Mouse (Mus musculus) forebrain, embryonic 10.5 days (tissue): ENCODE measurements around the gene Lztr1. TPM values are rescaled to one million over a fixed set of nuclear protein-coding genes. Genes with fewer than 3 reads are reported as not detected.
A peak's percentile ranks its signal among the peaks of the same experiment; 100 is the strongest.
"Not testable (repeated sequence)": the region's sequence is repeated elsewhere in the genome, so short reads cannot be mapped to it uniquely, and the experiment has no call there.

Source experiments
- DNase-seq: peaks from one replicate; pipeline ENCODE4 v3.0.0-alpha.2; 2017; ENCODE audit warnings: low spot score; ENCODE audit errors: extremely low spot score
- H3K27ac ChIP-seq: fragments of 300-500 bp; sonication (generic); 2 replicates; pipeline ENCODE4 v1.5.1; 2016; ENCODE audit warnings: mild to moderate bottlenecking
- H3K27me3 ChIP-seq: fragments of 300-500 bp; sonication (generic); 2 replicates; pipeline ENCODE4 v1.6.1; 2016; ENCODE audit warnings: mild to moderate bottlenecking; ENCODE audit not compliant: poor library complexity, severe bottlenecking
- H3K36me3 ChIP-seq: fragments of 300-500 bp; sonication (generic); replicated peaks from 2 replicates; pipeline ENCODE4 v1.6.1; 2016; ENCODE audit warnings: mild to moderate bottlenecking, moderate library complexity
- H3K4me1 ChIP-seq: fragments of 300-500 bp; sonication (generic); 2 replicates; pipeline ENCODE4 v1.6.1; 2016
- H3K4me3 ChIP-seq: fragments of 300-500 bp; sonication (generic); 2 replicates; pipeline ENCODE4 v1.5.1; 2016; ENCODE audit warnings: mild to moderate bottlenecking, moderate library complexity
- H3K9me3 ChIP-seq: fragments of 300-500 bp; sonication (generic); 2 replicates; pipeline ENCODE4 v1.6.1; 2016; ENCODE audit warnings: mild to moderate bottlenecking, moderate library complexity
- WGBS: fragments of 180-500 bp; shearing (Covaris S2); methylation state at CpG from one replicate; pipeline ENCODE4 v1.1.7; 2016; 5-methylcytosine and 5-hydroxymethylcytosine counted together
- polyA plus RNA-seq: library from polyadenylated mRNA; unstranded; fragments of >200 nt; fragmentation: Nextera tagmentation; extraction: Ambion mirVana; gene quantifications from 2 replicates; pipeline ENCODE4 v1.2.1, GENCODE M21; 2016

Lztr1 gene
- polyA plus RNA-seq, 1 experiment from 2014 or later = 92.3 TPM

- Histone ChIP-seq H3K9me3 (no peaks in the 10 kb centered on the region), H3K4me1 (no peaks in the 10 kb centered on the region), H3K27ac (no peak overlapping the region), H3K27me3 (no peaks in the 10 kb centered on the region), H3K4me3 (no peak overlapping the region), H3K36me3 (no peaks in the 10 kb centered on the region)
- WGBS = 89% methylated on average over 2 of the region's 2 CpGs
- no peak for DNase-seq
These were observed 34.1 kb downstream of the Lztr1 start for GRCm38 (mm10) chr16:17542632-17543031.

DNA sequence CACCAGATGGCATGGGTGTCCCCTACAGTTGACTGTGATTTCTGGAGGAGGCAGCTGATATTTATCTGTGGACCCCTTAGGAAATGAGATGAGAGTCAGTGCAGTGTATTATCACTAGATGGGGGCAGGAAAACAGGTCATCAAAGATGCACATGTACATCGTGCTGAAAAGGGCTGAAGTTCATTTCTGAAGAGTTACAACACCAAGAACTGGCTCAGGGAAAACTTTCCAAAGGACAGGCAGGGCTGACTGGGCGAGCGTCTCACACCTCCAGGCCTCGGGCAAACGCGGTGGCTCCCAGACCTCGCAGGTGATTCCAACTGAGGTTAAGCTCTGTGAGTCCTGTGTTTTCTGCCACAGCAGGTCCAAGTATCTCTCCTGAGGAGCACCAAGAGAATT, 44.3 kb downstream of the Lztr1 start:
- Histone ChIP-seq H3K36me3 (no peaks in the 10 kb centered on the region), H3K4me1 (peaks cover 27% of the 10 kb centered on the region), H3K27ac (no peak overlapping the region), H3K27me3 (no peaks in the 10 kb centered on the region), H3K9me3 (no peaks in the 10 kb centered on the region), H3K4me3 (no peak overlapping the region)
- no peak for DNase-seq
- 87% methylated on average over 7 of the region's 7 CpGs for WGBS

GRCm38 (mm10) chr16:17553910-17554685, 45.6 kb downstream of the Lztr1 start:
- H3K27me3 ChIP-seq = peaks cover under 1% of the 10 kb centered on the region; the same call in 1 of the 2 replicates
- DNase-seq = peak; percentile 65
- H3K9me3 ChIP-seq = no peaks in the 10 kb centered on the region
- 5% methylated on average over 18 of the region's 18 CpGs for WGBS
- peaks cover 40% of the 10 kb centered on the region for H3K4me1 ChIP-seq
- no peaks in the 10 kb centered on the region for H3K36me3 ChIP-seq
- peak overlapping the region; percentile 45 for H3K4me3 ChIP-seq
- H3K27ac ChIP-seq = peak overlapping the region; percentile 86

- Histone ChIP-seq H3K27ac (peak overlapping the region; percentile 86), H3K4me3 (peak overlapping the region; percentile 45; the same call in 1 of the 2 replicates), H3K4me1 (peaks cover 46% of the 10 kb centered on the region)
- DNase-seq = peak; percentile 59
- not testable (repeated sequence) for H3K27me3 ChIP-seq, H3K36me3 ChIP-seq, H3K9me3 ChIP-seq
- WGBS = 13% methylated on average over 4 of the region's 4 CpGs
These were observed 46.2 kb downstream of the Lztr1 start for GRCm38 (mm10) chr16:17554702-17555101.

DNA sequence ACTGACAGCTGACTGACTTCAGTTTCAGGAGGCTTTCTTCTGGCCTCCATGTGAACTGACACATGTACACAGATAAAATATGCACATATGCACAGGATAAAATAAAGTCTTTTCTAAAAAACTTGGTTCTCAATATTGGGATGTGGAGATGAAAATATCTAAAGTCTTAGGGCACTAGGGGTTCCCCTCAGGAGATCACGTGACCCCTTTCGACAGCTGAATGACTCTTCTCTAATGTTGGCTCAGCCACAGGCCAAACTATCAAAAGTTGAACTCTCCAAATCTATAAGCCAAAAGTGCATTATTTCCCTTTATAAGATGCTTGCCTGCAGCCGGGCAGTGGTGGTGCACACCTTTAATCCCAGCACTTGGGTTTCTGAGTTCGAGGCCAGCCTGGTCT, 47.7 kb downstream of the Lztr1 start:
- Histone ChIP-seq H3K4me1 (peaks cover 61% of the 10 kb centered on the region), H3K4me3 (no peak overlapping the region), H3K9me3 (no peaks in the 10 kb centered on the region), H3K36me3 (no peaks in the 10 kb centered on the region), H3K27me3 (peaks cover 21% of the 10 kb centered on the region), H3K27ac (no peak overlapping the region)
- no peak for DNase-seq
- 86% methylated on average over 4 of the region's 4 CpGs for WGBS

DNA sequence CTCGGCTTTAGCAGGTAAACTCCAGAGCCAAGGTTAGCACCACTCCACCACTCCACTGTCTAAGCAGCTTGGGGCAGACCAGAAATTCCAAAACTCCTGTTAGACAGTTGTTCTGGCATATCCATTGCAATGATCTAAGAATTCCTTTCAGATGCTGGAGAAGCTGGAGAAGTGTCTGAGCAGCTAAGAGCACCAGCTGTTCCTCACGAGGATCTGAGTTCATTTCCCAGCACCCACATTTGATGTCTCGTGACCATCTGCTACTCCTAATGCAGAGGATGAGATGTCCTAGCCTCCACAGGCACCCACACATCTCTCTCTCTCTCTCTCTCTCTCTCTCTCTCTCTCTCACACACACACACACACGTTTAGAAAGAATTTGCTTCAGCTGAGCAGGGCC, 48.4 kb downstream of the Lztr1 start:
- 67% methylated on average over 4 of the region's 4 CpGs for WGBS
- no peak overlapping the region for H3K27ac ChIP-seq
- H3K9me3 ChIP-seq = no peaks in the 10 kb centered on the region
- no peaks in the 10 kb centered on the region for H3K36me3 ChIP-seq
- H3K4me1 ChIP-seq = peaks cover 68% of the 10 kb centered on the region
- H3K4me3 ChIP-seq = no peak overlapping the region
- no peak for DNase-seq
- peaks cover 26% of the 10 kb centered on the region for H3K27me3 ChIP-seq

DNA sequence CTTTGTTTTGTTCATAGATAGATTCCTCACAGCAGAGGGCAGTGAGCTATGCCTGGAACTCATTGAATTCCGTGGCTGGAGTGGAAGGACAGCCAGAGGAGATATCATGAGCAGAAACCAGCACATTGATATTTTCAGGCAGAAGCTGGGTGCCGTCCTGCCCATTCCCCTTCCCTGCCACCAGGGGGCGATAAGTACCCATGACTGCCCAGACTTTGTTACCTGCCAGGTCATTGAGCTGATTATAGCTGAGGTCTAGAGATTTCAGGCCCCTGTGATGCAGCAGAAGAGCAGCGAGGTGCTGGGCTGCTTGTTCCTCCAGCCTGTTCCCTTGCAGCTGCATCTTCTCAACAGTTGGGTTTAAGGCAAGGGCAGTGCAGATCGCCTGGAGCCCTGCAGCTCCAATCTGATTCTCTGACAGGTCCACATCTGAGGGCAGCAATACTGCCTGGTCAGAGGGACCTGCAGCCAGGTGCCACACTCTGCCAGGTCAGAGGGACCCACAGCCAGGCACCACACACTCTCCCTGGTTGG, 49.5 kb downstream of the Lztr1 start:
- under 1% methylated on average over 5 of the region's 5 CpGs for WGBS
- Histone ChIP-seq H3K4me1 (peaks cover 76% of the 10 kb centered on the region), H3K27ac (peak overlapping the region; percentile 83), H3K4me3 (peak overlapping the region; percentile 41), H3K9me3 (no peaks in the 10 kb centered on the region), H3K27me3 (peaks cover 37% of the 10 kb centered on the region), H3K36me3 (no peaks in the 10 kb centered on the region)
- peak; percentile 76 for DNase-seq

- Histone ChIP-seq H3K4me1 (peaks cover 70% of the 10 kb centered on the region), H3K27ac (peak overlapping the region; percentile 83), H3K4me3 (peak overlapping the region; percentile 41), H3K27me3 (peaks cover 44% of the 10 kb centered on the region), H3K9me3 (no peaks in the 10 kb centered on the region), H3K36me3 (no peaks in the 10 kb centered on the region)
- peak; percentile 57 for DNase-seq
- WGBS = 0% methylated on average over 5 of the region's 5 CpGs
These were observed 50.3 kb downstream of the Lztr1 start for GRCm38 (mm10) chr16:17558811-17559210.

DNA sequence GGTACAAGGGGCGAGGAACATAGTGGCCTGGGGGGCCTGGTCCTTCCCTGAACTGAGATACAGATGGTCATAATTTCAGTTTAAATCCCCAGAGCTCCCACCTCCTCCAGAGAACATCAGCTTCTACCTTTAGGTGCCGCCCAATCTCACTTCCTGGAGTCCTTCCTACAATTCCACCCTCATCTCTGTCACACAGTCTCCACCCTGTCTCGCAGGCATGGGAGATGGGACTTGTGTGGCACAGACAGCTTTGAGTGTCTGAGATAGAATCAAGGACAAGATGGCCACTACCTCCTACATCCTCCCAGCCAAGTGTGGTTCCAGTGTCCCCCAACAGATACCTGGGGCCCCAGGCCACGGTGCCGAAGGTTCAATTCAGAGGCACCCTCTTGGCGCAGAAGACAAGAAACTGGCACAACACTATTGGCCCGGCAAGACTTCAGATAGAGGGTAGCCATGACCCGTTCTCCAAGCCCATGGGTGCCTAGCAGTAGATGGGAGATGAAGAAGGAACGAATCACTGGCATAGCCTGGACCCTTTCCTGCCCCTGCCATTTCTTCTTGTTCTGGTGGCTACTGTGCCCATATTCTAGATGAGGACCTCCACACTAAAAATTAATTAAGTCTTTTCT, 51.0 kb downstream of the Lztr1 start:
- DNase-seq = no peak
- Histone ChIP-seq H3K9me3 (no peaks in the 10 kb centered on the region), H3K27ac (peak overlapping the region; percentile 83), H3K27me3 (peaks cover 51% of the 10 kb centered on the region), H3K4me1 (peaks cover 63% of the 10 kb centered on the region), H3K4me3 (peak overlapping the region; percentile 41), H3K36me3 (no peaks in the 10 kb centered on the region)
- WGBS = 64% methylated on average over 9 of the region's 9 CpGs

DNA sequence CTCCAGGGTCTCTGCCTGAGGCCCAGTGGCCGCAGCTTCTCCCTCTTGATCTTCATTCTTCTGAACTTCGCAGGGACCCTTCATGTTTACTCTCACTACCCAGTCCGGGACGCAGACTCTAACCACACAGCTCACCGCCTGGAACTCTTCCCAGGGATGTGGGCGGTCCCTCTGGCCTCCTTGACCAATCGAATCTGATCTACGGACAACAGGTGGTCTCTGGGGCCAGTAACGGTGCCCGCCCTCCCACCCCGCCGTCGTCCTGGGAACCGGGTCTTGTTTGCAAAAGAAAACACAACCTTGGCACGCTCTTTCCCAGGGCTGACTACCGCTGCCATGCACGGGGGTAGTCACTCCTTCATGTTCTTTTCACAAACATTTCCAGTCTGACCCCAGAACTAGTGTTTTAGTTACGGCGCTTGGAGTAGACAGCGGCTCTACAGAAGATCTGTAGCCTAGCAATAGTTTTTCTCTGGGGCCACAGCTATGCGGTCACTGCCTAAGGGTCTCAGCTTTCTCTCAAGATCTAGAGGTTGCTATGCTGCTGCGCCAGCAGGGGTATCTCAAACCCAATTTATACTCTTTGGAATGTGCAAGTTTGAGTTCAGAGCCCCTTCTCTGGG, 52.8 kb downstream of the Lztr1 start, which contains the start of gene Lrrc74b:
TSS of gene Lrrc74b (minus strand) at position 120 of the 623 bp plus-strand sequence.
- peaks cover 56% of the 10 kb centered on the region for H3K27me3 ChIP-seq
- under 1% methylated on average over 22 of the region's 22 CpGs for WGBS
- no peaks in the 10 kb centered on the region for H3K9me3 ChIP-seq
- no peaks in the 10 kb centered on the region for H3K36me3 ChIP-seq
- H3K4me3 ChIP-seq = peak within 1 kb of the TSS; percentile 49
- DNase-seq = peak; percentile 89
- peaks cover 50% of the 10 kb centered on the region for H3K4me1 ChIP-seq
- H3K27ac ChIP-seq = peak within 1 kb of the TSS; percentile 81

GRCm38 (mm10) chr16:17561751-17562208, 53.3 kb downstream of the Lztr1 start, which contains the start of gene P2rx6:
TSS of gene P2rx6 (plus strand) at chr16:17561885.
- peak; percentile 73 for DNase-seq
- peak within 1 kb of the TSS; percentile 49 for H3K4me3 ChIP-seq
- peaks cover 50% of the 10 kb centered on the region for H3K4me1 ChIP-seq
- H3K27me3 ChIP-seq = peaks cover 56% of the 10 kb centered on the region
- H3K9me3 ChIP-seq = no peaks in the 10 kb centered on the region
- H3K27ac ChIP-seq = peak within 1 kb of the TSS; percentile 81
- WGBS = 3% methylated on average over 10 of the region's 10 CpGs
- no peaks in the 10 kb centered on the region for H3K36me3 ChIP-seq

- 50% methylated on average over 1 of the region's 1 CpGs for WGBS
- Histone ChIP-seq H3K4me3 (no peak overlapping the region), H3K27me3 (peaks cover 56% of the 10 kb centered on the region), H3K27ac (no peak overlapping the region), H3K36me3 (no peaks in the 10 kb centered on the region), H3K9me3 (no peaks in the 10 kb centered on the region), H3K4me1 (peaks cover 41% of the 10 kb centered on the region)
- DNase-seq = no peak
These were observed 55.1 kb downstream of the Lztr1 start for GRCm38 (mm10) chr16:17563580-17563979.
